ENCODE assay signal across 8 mouse cellular contexts in genomic region chr4:132261514-132262357, GRCm38 (mm10). TPM values are rescaled to one million over a fixed set of nuclear protein-coding genes. Genes with fewer than 3 reads are reported as not detected.
DNase-seq lines count a peak whose midpoint lies in the region; ATAC-seq and TF ChIP-seq lines count a peak whose summit lies in the region.

Gmeb1 (minus strand) TSS chr4:132261602.

- TF ChIP-seq POLR2A in bone marrow macrophage, adult 2 months (IDR thresholded peaks at IDR 0.05; ENCODE audit: borderline replicate concordance, low read depth, low read length), result no peak

- H3K4me1 ChIP-seq in bone marrow macrophage, adult 2 months (ENCODE audit: control insufficient read depth, insufficient read depth, low read length), result peaks cover 19% of the 10 kb centered on the region
- peaks cover 44% of the 10 kb centered on the region for H3K4me1 ChIP-seq in erythroblast, embryonic 14.5 days (ENCODE audit: control insufficient read depth)
- H3K4me1 ChIP-seq in heart, embryonic 12.5 days (replicated peaks), result peaks cover 26% of the 10 kb centered on the region
- H3K4me1 ChIP-seq in kidney, embryonic 16.5 days (ENCODE audit: insufficient read depth, low read length), result peaks cover 20% of the 10 kb centered on the region
- peaks cover 54% of the 10 kb centered on the region for H3K4me1 ChIP-seq in liver, embryonic 12.5 days
- peaks cover 8% of the 10 kb centered on the region; the same call in 1 of the 2 replicates for H3K4me1 ChIP-seq in stomach, embryonic 14.5 days (ENCODE audit: control insufficient read depth, insufficient read depth, low read length)

- peak within 1 kb of the TSS; percentile 99 for H3K4me3 ChIP-seq in bone marrow macrophage, adult 2 months (ENCODE audit: insufficient read depth, low read length)
- peak within 1 kb of the TSS; percentile 76 for H3K4me3 ChIP-seq in erythroblast, embryonic 14.5 days (replicated peaks)
- peak within 1 kb of the TSS; percentile 95 for H3K4me3 ChIP-seq in heart, embryonic 12.5 days
- H3K4me3 ChIP-seq in kidney, embryonic 16.5 days (ENCODE audit: low read length), result peak within 1 kb of the TSS; percentile 84
- H3K4me3 ChIP-seq in liver, embryonic 12.5 days, result peak within 1 kb of the TSS; percentile 92
- H3K4me3 ChIP-seq in stomach, embryonic 14.5 days (ENCODE audit: low read depth, low read length), result peak within 1 kb of the TSS; percentile 60

- H3K9me3 ChIP-seq in erythroblast, embryonic 14.5 days (ENCODE audit: control insufficient read depth, low read length), result no peaks in the 10 kb centered on the region
- H3K9me3 ChIP-seq in heart, embryonic 12.5 days (replicated peaks), result no peaks in the 10 kb centered on the region
- no peaks in the 10 kb centered on the region for H3K9me3 ChIP-seq in kidney, embryonic 16.5 days (ENCODE audit: low read length)
- no peaks in the 10 kb centered on the region for H3K9me3 ChIP-seq in liver, embryonic 12.5 days (replicated peaks)
- no peaks in the 10 kb centered on the region for H3K9me3 ChIP-seq in stomach, embryonic 14.5 days (ENCODE audit: control insufficient read depth, low read depth, low read length)

- peak; percentile 90 for ATAC-seq in heart, embryonic 12.5 days (ENCODE audit: insufficient number of reproducible peaks, low FRiP score)
- peak; percentile 92 for ATAC-seq in kidney, embryonic 16.5 days (ENCODE audit: low FRiP score, low TSS enrichment)
- ATAC-seq in liver, embryonic 12.5 days, result peak; percentile 82
- ATAC-seq in stomach, embryonic 14.5 days (ENCODE audit: insufficient number of reproducible peaks, insufficient read depth, low FRiP score, low read depth), result peak; percentile 92

- DNase-seq in B cell, adult 2 months, result peak; percentile 73 to 82
- peak; percentile 63 to 64 for DNase-seq in natural killer cell, adult 2 months (ENCODE audit: low spot score in 2 of 2)

- H3K36me3 ChIP-seq in erythroblast, embryonic 14.5 days (ENCODE audit: control insufficient read depth), result peaks cover 17% of the 10 kb centered on the region
- H3K36me3 ChIP-seq in heart, embryonic 12.5 days, result no peaks in the 10 kb centered on the region
- no peaks in the 10 kb centered on the region for H3K36me3 ChIP-seq in kidney, embryonic 16.5 days (ENCODE audit: insufficient read depth, low read length)
- no peaks in the 10 kb centered on the region for H3K36me3 ChIP-seq in liver, embryonic 12.5 days
- no peaks in the 10 kb centered on the region for H3K36me3 ChIP-seq in stomach, embryonic 14.5 days (ENCODE audit: control insufficient read depth, insufficient read depth, low read length)

- H3K27ac ChIP-seq in bone marrow macrophage, adult 2 months (ENCODE audit: insufficient read depth, low read depth, low read length), result peak within 1 kb of the TSS; percentile 84
- H3K27ac ChIP-seq in heart, embryonic 12.5 days (ENCODE audit: poor library complexity, severe bottlenecking), result peak within 1 kb of the TSS; percentile 98
- peak within 1 kb of the TSS; percentile 98 for H3K27ac ChIP-seq in kidney, embryonic 16.5 days (ENCODE audit: low read length)
- H3K27ac ChIP-seq in liver, embryonic 12.5 days, result peak within 1 kb of the TSS; percentile 94
- peak within 1 kb of the TSS; percentile 94 for H3K27ac ChIP-seq in stomach, embryonic 14.5 days (ENCODE audit: low read length)

- TF ChIP-seq CTCF in bone marrow macrophage, adult 2 months (IDR thresholded peaks at IDR 0.05; ENCODE audit: low read depth, low read length), result no peak

- H3K27me3 ChIP-seq in erythroblast, embryonic 14.5 days (ENCODE audit: control insufficient read depth), result no peaks in the 10 kb centered on the region
- no peaks in the 10 kb centered on the region for H3K27me3 ChIP-seq in heart, embryonic 12.5 days (replicated peaks)
- H3K27me3 ChIP-seq in kidney, embryonic 16.5 days (ENCODE audit: insufficient read depth, low read length), result no peaks in the 10 kb centered on the region
- H3K27me3 ChIP-seq in liver, embryonic 12.5 days (replicated peaks), result no peaks in the 10 kb centered on the region
- no peaks in the 10 kb centered on the region for H3K27me3 ChIP-seq in stomach, embryonic 14.5 days (ENCODE audit: control insufficient read depth, insufficient read depth, low read length)

- WGBS in heart, embryonic 12.5 days, result 13% methylated on average over 48 of the region's 49 CpGs
- 16% methylated on average over 37 of the region's 49 CpGs for WGBS in kidney, embryonic 16.5 days
- 10% methylated on average over 37 of the region's 49 CpGs for WGBS in liver, embryonic 12.5 days (ENCODE audit: insufficient replicate concordance)
- 12% methylated on average over 44 of the region's 49 CpGs for WGBS in stomach, embryonic 14.5 days

- H3K4me2 ChIP-seq in heart, embryonic 12.5 days, result peak within 1 kb of the TSS; percentile 92
- peak within 1 kb of the TSS; percentile 76 for H3K4me2 ChIP-seq in kidney, embryonic 16.5 days (replicated peaks; ENCODE audit: low read depth, low read length)
- H3K4me2 ChIP-seq in liver, embryonic 12.5 days, result peak within 1 kb of the TSS; percentile 91
- H3K4me2 ChIP-seq in stomach, embryonic 14.5 days (replicated peaks; ENCODE audit: low read depth, low read length), result peak within 1 kb of the TSS; percentile 90

- peak within 1 kb of the TSS; percentile 99 for H3K9ac ChIP-seq in heart, embryonic 12.5 days
- peak within 1 kb of the TSS; percentile 99 for H3K9ac ChIP-seq in kidney, embryonic 16.5 days (replicated peaks; ENCODE audit: low read length)
- H3K9ac ChIP-seq in liver, embryonic 12.5 days, result peak within 1 kb of the TSS; percentile 99
- peak within 1 kb of the TSS; percentile 91 for H3K9ac ChIP-seq in stomach, embryonic 14.5 days (replicated peaks; ENCODE audit: low read depth, low read length)

RNA-seq across cellular contexts. Expression of gene Gmeb1, which starts in this region (rescaled TPM):
- polyA plus RNA-seq in bone marrow macrophage, adult 2 months (2012; ENCODE audit: insufficient read depth, insufficient read length, missing spikeins), result 16.7 and 16.8 TPM in 2 replicates
- polyA plus RNA-seq in erythroblast, embryonic 14.5 days (2012), result 1.8 and 2.8 TPM in 2 replicates
- 26.3 and 27.3 TPM in 2 replicates for polyA plus RNA-seq in heart, embryonic 12.5 days (2016; fragmentation: Nextera tagmentation; extraction: Ambion mirVana)
- polyA plus RNA-seq in kidney, embryonic 16.5 days (2015; fragmentation: Nextera tagmentation; extraction: Ambion mirVana), result 39.3 and 45.1 TPM in 2 replicates
- 19.1 and 19.5 TPM in 2 replicates for polyA plus RNA-seq in liver, embryonic 12.5 days (2016; fragmentation: Nextera tagmentation; extraction: Ambion mirVana)
- 34.2 and 37.4 TPM in 2 replicates for polyA plus RNA-seq in stomach, embryonic 14.5 days (2014; fragmentation: Nextera tagmentation; extraction: Ambion mirVana)

Comparison
In these comparisons a context has a peak if more than half of its experiments do, and no peak if none do; other contexts are left out.
1. Peak in every context shown above with its lines: DNase-seq, ATAC-seq, H3K4me3 ChIP-seq and H3K27ac ChIP-seq.